Mouse (Mus musculus) B cell, adult 62 days (primary cell): ENCODE measurements around the gene Npsr1. TPM values are rescaled to one million over a fixed set of nuclear protein-coding genes. Genes with fewer than 3 reads are reported as not detected.

Experiments
- total RNA-seq: library from RNA; stranded (reverse); gene quantifications from 4 replicates; pipeline ENCODE4 v1.2.4, GENCODE M21; 2023

Npsr1 gene
- total RNA-seq: not detected in 4 replicates

DNA sequence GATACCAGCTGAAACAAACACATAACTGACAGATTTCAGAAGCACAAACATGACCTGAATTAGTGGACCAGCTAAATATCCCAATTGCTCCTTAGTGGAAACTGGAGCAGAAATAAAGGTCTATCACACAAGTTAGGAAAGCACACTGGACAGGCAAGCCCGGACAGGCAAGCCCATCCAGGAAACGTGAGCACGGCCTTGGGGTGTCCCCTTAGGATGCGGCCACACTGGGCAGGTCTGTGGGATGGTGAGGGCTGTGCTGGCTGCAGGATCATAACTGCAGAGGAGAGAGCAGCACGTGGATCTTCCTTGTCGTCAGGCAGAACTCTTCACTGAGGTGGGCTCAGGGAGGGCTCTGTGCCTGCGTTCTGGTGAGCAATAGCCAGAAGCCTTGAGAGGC, at the start of gene Npsr1:
Npsr1 (plus strand) TSS at position 301 of the 400 bp plus-strand sequence.

